Mouse (Mus musculus): ENCODE data around the gene N4bp3. TPM values are rescaled to one million over a fixed set of nuclear protein-coding genes. Genes with fewer than 3 reads are reported as not detected.
A peak's percentile ranks its signal among the peaks of the same experiment; 100 is the strongest.
"Not testable (repeated sequence)": the region's sequence is repeated elsewhere in the genome, so short reads cannot be mapped to it uniquely, and the experiment has no call there.

Gene N4bp3
- polyA plus RNA-seq (2012; ENCODE audit: insufficient read depth, low replicate concordance), result 2.5 and 6.0 TPM in 2 replicates

- TF ChIP-seq FLI1 (IDR thresholded peaks at IDR 0.05; ENCODE audit: low read length), result no peak
- no peak for TF ChIP-seq GATA1 (IDR thresholded peaks at IDR 0.05; ENCODE audit: borderline replicate concordance, low read length)
- H3K36me3 ChIP-seq (replicated peaks; ENCODE audit: low read length), result no peaks in the 10 kb centered on the region
- peaks cover 7% of the 10 kb centered on the region for H3K9me3 ChIP-seq
- peak within 1 kb of the TSS; percentile 94 for H3K4me3 ChIP-seq (replicated peaks)
- peaks cover 71% of the 10 kb centered on the region for H3K27me3 ChIP-seq (replicated peaks)
- peaks cover 56% of the 10 kb centered on the region for H3K4me1 ChIP-seq
Observed at GRCm38 (mm10) chr11:51650691-51651515, at the start of gene N4bp3, which contains the start of gene D930048N14Rik. N4bp3 (minus strand) TSS chr11:51650842. D930048N14Rik (plus strand) TSS chr11:51650954.

- no peak overlapping the region for H3K4me3 ChIP-seq (replicated peaks)
- no peak for TF ChIP-seq FLI1 (IDR thresholded peaks at IDR 0.05; ENCODE audit: low read length)
- no peak for TF ChIP-seq GATA1 (IDR thresholded peaks at IDR 0.05; ENCODE audit: borderline replicate concordance, low read length)
- H3K27me3 ChIP-seq (replicated peaks), result no peaks in the 10 kb centered on the region
- 0 out of 2 replicates have a peak, but pooled peaks cover 2% of the 10 kb centered on the region for H3K9me3 ChIP-seq
- peaks cover 65% of the 10 kb centered on the region for H3K36me3 ChIP-seq (replicated peaks; ENCODE audit: low read length)
- H3K4me1 ChIP-seq, result no peaks in the 10 kb centered on the region
Observed at GRCm38 (mm10) chr11:51694984-51695383, 44.3 kb upstream of the N4bp3 start.

- H3K9me3 ChIP-seq; H3K27me3 ChIP-seq (replicated peaks); H3K4me3 ChIP-seq (replicated peaks): not testable (repeated sequence)
- H3K4me1 ChIP-seq, result peaks cover 18% of the 10 kb centered on the region
- H3K36me3 ChIP-seq (replicated peaks; ENCODE audit: low read length), result peaks cover 31% of the 10 kb centered on the region
Observed at GRCm38 (mm10) chr11:51690597-51690996, 40.0 kb upstream of the N4bp3 start.

- Histone ChIP-seq H3K4me1 (peaks cover 18% of the 10 kb centered on the region), H3K36me3 (replicated peaks; ENCODE audit: low read length) (peaks cover 32% of the 10 kb centered on the region), H3K9me3 (no peaks in the 10 kb centered on the region), H3K27me3 (replicated peaks) (no peaks in the 10 kb centered on the region), H3K4me3 (replicated peaks) (peak overlapping the region; percentile 96)
- TF ChIP-seq FLI1 (IDR thresholded peaks at IDR 0.05; ENCODE audit: low read length), result no peak
- TF ChIP-seq GATA1 (IDR thresholded peaks at IDR 0.05; ENCODE audit: borderline replicate concordance, low read length), result no peak
Observed at GRCm38 (mm10) chr11:51689343-51689742, 38.7 kb upstream of the N4bp3 start.

- peaks cover 32% of the 10 kb centered on the region for H3K36me3 ChIP-seq (replicated peaks; ENCODE audit: low read length)
- peak within 1 kb of the TSS; percentile 96 for H3K4me3 ChIP-seq (replicated peaks)
- H3K27me3 ChIP-seq (replicated peaks), result no peaks in the 10 kb centered on the region
- no peak for TF ChIP-seq GATA1 (IDR thresholded peaks at IDR 0.05; ENCODE audit: borderline replicate concordance, low read length)
- no peak for TF ChIP-seq FLI1 (IDR thresholded peaks at IDR 0.05; ENCODE audit: low read length)
- H3K9me3 ChIP-seq, result no peaks in the 10 kb centered on the region
- H3K4me1 ChIP-seq, result peaks cover 18% of the 10 kb centered on the region
Observed at GRCm38 (mm10) chr11:51688330-51689328, 38.0 kb upstream of the N4bp3 start, which contains the start of gene 0610009B22Rik. 0610009B22Rik (minus strand) TSS chr11:51688874.

- no peak overlapping the region for H3K4me3 ChIP-seq (replicated peaks)
- TF ChIP-seq GATA1 (IDR thresholded peaks at IDR 0.05; ENCODE audit: borderline replicate concordance, low read length) (no peak), FLI1 (IDR thresholded peaks at IDR 0.05; ENCODE audit: low read length) (no peak)
- H3K4me1 ChIP-seq, result peaks cover 24% of the 10 kb centered on the region
- H3K9me3 ChIP-seq, result no peaks in the 10 kb centered on the region
- peaks cover 14% of the 10 kb centered on the region for H3K36me3 ChIP-seq (replicated peaks; ENCODE audit: low read length)
- no peaks in the 10 kb centered on the region for H3K27me3 ChIP-seq (replicated peaks)
Observed at GRCm38 (mm10) chr11:51681976-51682374, 31.3 kb upstream of the N4bp3 start.

GRCm38 (mm10) chr11:51681324-51681975, 30.8 kb upstream of the N4bp3 start:
- TF ChIP-seq FLI1 (IDR thresholded peaks at IDR 0.05; ENCODE audit: low read length), result no peak
- no peak for TF ChIP-seq GATA1 (IDR thresholded peaks at IDR 0.05; ENCODE audit: borderline replicate concordance, low read length)
- no peaks in the 10 kb centered on the region for H3K27me3 ChIP-seq (replicated peaks)
- no peaks in the 10 kb centered on the region for H3K9me3 ChIP-seq
- H3K4me1 ChIP-seq, result peaks cover 22% of the 10 kb centered on the region
- H3K4me3 ChIP-seq (replicated peaks), result no peak overlapping the region
- peaks cover 14% of the 10 kb centered on the region for H3K36me3 ChIP-seq (replicated peaks; ENCODE audit: low read length)

GRCm38 (mm10) chr11:51679466-51679865, 28.8 kb upstream of the N4bp3 start:
- no peaks in the 10 kb centered on the region for H3K9me3 ChIP-seq

GRCm38 (mm10) chr11:51677737-51678418, 27.2 kb upstream of the N4bp3 start:
- Histone ChIP-seq H3K4me1 (peaks cover 21% of the 10 kb centered on the region), H3K27me3 (replicated peaks) (peaks cover 1% of the 10 kb centered on the region), H3K4me3 (replicated peaks) (peak overlapping the region; percentile 23), H3K36me3 (replicated peaks; ENCODE audit: low read length) (no peaks in the 10 kb centered on the region), H3K9me3 (no peaks in the 10 kb centered on the region)
- TF ChIP-seq GATA1 (IDR thresholded peaks at IDR 0.05; ENCODE audit: borderline replicate concordance, low read length) (no peak), FLI1 (IDR thresholded peaks at IDR 0.05; ENCODE audit: low read length) (no peak)

More at GRCm38 (mm10) chr11:51679466-51679865, 28.8 kb upstream of the N4bp3 start:
- H3K4me3 ChIP-seq (replicated peaks), result no peak overlapping the region
- H3K4me1 ChIP-seq, result peaks cover 21% of the 10 kb centered on the region
- TF ChIP-seq FLI1 (IDR thresholded peaks at IDR 0.05; ENCODE audit: low read length) (no peak), GATA1 (IDR thresholded peaks at IDR 0.05; ENCODE audit: borderline replicate concordance, low read length) (no peak)
- H3K36me3 ChIP-seq (replicated peaks; ENCODE audit: low read length), result no peaks in the 10 kb centered on the region
- H3K27me3 ChIP-seq (replicated peaks), result peaks cover 1% of the 10 kb centered on the region

Data from megakaryocyte, embryonic 14.5 days (primary cell).